10 mouse cellular contexts compared by ENCODE assay signal in genomic region chr2:93030101-93030500, GRCm38 (mm10). TPM values are rescaled to one million over a fixed set of nuclear protein-coding genes. Genes with fewer than 3 reads are reported as not detected.
DNase-seq lines count a peak whose midpoint lies in the region; ATAC-seq and TF ChIP-seq lines count a peak whose summit lies in the region.
"Had no signal": no experiment of that assay in that cellular context is flagged by ENCODE, and none has a peak within 500 bp of the region (broad histone marks: within the 10 kb centered on the region; RNA-seq: fewer than 3 reads in every experiment).

No protein-coding gene starts in this region.

- no peak for TF ChIP-seq POLR2A in kidney, adult 2 months (IDR thresholded peaks at IDR 0.05; ENCODE audit: low read depth, low read length)

- H3K9me3 ChIP-seq in hindbrain, embryonic 10.5 days = no peaks in the 10 kb centered on the region
- no peaks in the 10 kb centered on the region for H3K9me3 ChIP-seq in hindbrain, embryonic 12.5 days (replicated peaks)
- no peaks in the 10 kb centered on the region for H3K9me3 ChIP-seq in heart, embryonic 15.5 days (replicated peaks)
- H3K9me3 ChIP-seq: embryonic facial prominence, embryonic 13.5 days had no signal

- no peak overlapping the region for H3K4me2 ChIP-seq in hindbrain, embryonic 12.5 days (replicated peaks)
- no peak overlapping the region for H3K4me2 ChIP-seq in heart, embryonic 15.5 days
- H3K4me2 ChIP-seq: embryonic facial prominence, embryonic 13.5 days had no signal

- H3K9ac ChIP-seq in hindbrain, embryonic 12.5 days = no peak overlapping the region
- 0 out of 2 replicates have a peak overlapping the region, but pooled peaks have one; percentile 9 for H3K9ac ChIP-seq in heart, embryonic 15.5 days
- H3K9ac ChIP-seq: embryonic facial prominence, embryonic 13.5 days had no signal

- H3K4me1 ChIP-seq in hindbrain, embryonic 10.5 days (replicated peaks) = peaks cover 64% of the 10 kb centered on the region
- peaks cover 41% of the 10 kb centered on the region for H3K4me1 ChIP-seq in hindbrain, embryonic 12.5 days
- H3K4me1 ChIP-seq in heart, embryonic 15.5 days (replicated peaks) = peaks cover 68% of the 10 kb centered on the region
- H3K4me1 ChIP-seq in kidney, adult 2 months (ENCODE audit: control insufficient read depth, insufficient read depth, low read length) = no peaks in the 10 kb centered on the region

- no peaks in the 10 kb centered on the region for H3K36me3 ChIP-seq in hindbrain, embryonic 10.5 days
- peaks cover 4% of the 10 kb centered on the region; the same call in 1 of the 2 replicates for H3K36me3 ChIP-seq in hindbrain, embryonic 12.5 days
- H3K36me3 ChIP-seq in heart, embryonic 15.5 days = no peaks in the 10 kb centered on the region
- H3K36me3 ChIP-seq in kidney, adult 2 months (ENCODE audit: control insufficient read depth, insufficient read depth, low read length) = no peaks in the 10 kb centered on the region

- no peak for TF ChIP-seq CTCF in kidney, adult 2 months (conservative IDR thresholded peaks at IDR 0.05; ENCODE audit: insufficient read depth, insufficient read length, low read depth, low read length)

- 0 out of 2 replicates have a peak overlapping the region, but pooled peaks have one; percentile 35 for H3K27ac ChIP-seq in hindbrain, embryonic 10.5 days
- no peak overlapping the region for H3K27ac ChIP-seq in hindbrain, embryonic 12.5 days
- peak overlapping the region; percentile 64 for H3K27ac ChIP-seq in heart, embryonic 15.5 days
- no peak overlapping the region for H3K27ac ChIP-seq in kidney, adult 2 months (ENCODE audit: insufficient read depth, low read depth, low read length)

- DNase-seq in hindbrain, embryonic 10.5 days (ENCODE audit: low spot score) = no peak
- peak; percentile 39 for DNase-seq in Muller cell, postnatal 12 days (ENCODE audit: inconsistent ontology term)
- peak; percentile 71 to 82 for DNase-seq in cerebellum, adult 18-20 months
- no peak for DNase-seq in testis, postnatal 10 days (ENCODE audit: low spot score)
- DNase-seq in T-cell, adult 2 months (ENCODE audit: low spot score) = no peak
- DNase-seq in kidney, adult 2 months = no peak
- DNase-seq: midbrain, embryonic 14.5 days had no signal

- no peak overlapping the region for H3K4me3 ChIP-seq in hindbrain, embryonic 10.5 days
- no peak overlapping the region for H3K4me3 ChIP-seq in hindbrain, embryonic 12.5 days
- no peak overlapping the region for H3K4me3 ChIP-seq in heart, embryonic 15.5 days
- H3K4me3 ChIP-seq in kidney, adult 2 months (ENCODE audit: insufficient read depth, low read depth, low read length) = no peak overlapping the region
- H3K4me3 ChIP-seq: embryonic facial prominence, embryonic 13.5 days had no signal

- 85% methylated on average over 6 of the region's 6 CpGs for WGBS in hindbrain, embryonic 10.5 days
- 70% methylated on average over 6 of the region's 6 CpGs for WGBS in hindbrain, embryonic 12.5 days
- WGBS in heart, embryonic 15.5 days = 52% methylated on average over 6 of the region's 6 CpGs
- WGBS in kidney, adult 2 months = 45% methylated on average over 6 of the region's 6 CpGs

- peaks cover 2% of the 10 kb centered on the region; the same call in 1 of the 2 replicates for H3K27me3 ChIP-seq in hindbrain, embryonic 10.5 days (ENCODE audit: insufficient read depth, poor library complexity, severe bottlenecking)
- no peaks in the 10 kb centered on the region for H3K27me3 ChIP-seq in hindbrain, embryonic 12.5 days
- H3K27me3 ChIP-seq in heart, embryonic 15.5 days = no peaks in the 10 kb centered on the region
- no peaks in the 10 kb centered on the region for H3K27me3 ChIP-seq in kidney, adult 2 months (replicated peaks; ENCODE audit: control insufficient read depth, insufficient read depth, low read length)
- H3K27me3 ChIP-seq: embryonic facial prominence, embryonic 13.5 days had no signal

- no peak for ATAC-seq in hindbrain, embryonic 12.5 days (ENCODE audit: low FRiP score)
- no peak; the same call in 1 of the 2 replicates for ATAC-seq in heart, embryonic 15.5 days (replicated peaks; ENCODE audit: insufficient number of reproducible peaks, insufficient read depth, low FRiP score, low read depth)

RNA-seq across cellular contexts. Expression of gene Prdm11, which starts 15.9 kb away (rescaled TPM):
- 2.1 and 2.3 TPM in 2 replicates for polyA plus RNA-seq in hindbrain, embryonic 10.5 days (2016; fragmentation: Nextera tagmentation; extraction: Ambion mirVana)
- 2.9 and 3.6 TPM in 2 replicates for polyA plus RNA-seq in hindbrain, embryonic 12.5 days (2016; fragmentation: Nextera tagmentation; extraction: Ambion mirVana)
- polyA plus RNA-seq in heart, embryonic 15.5 days (2015; fragmentation: Nextera tagmentation; extraction: Ambion mirVana) = 4.7 and 5.7 TPM in 2 replicates
- 3.6 and 4.4 TPM in 2 replicates for polyA plus RNA-seq in kidney, adult 2 months (2012; rRNA removed)

Comparison
In these comparisons a context has a peak if more than half of its experiments do, and no peak if none do; other contexts are left out.
1. H3K27ac ChIP-seq: peak in hindbrain, embryonic 10.5 days (single experiment) and heart, embryonic 15.5 days (single experiment); none in hindbrain, embryonic 12.5 days (single experiment) and kidney, adult 2 months (single experiment).
2. DNase-seq: peak in Muller cell, postnatal 12 days (single experiment) and cerebellum, adult 18-20 months (2 of 2); none in hindbrain, embryonic 10.5 days (single experiment), testis, postnatal 10 days (single experiment), T-cell, adult 2 months (single experiment) and kidney, adult 2 months (single experiment).